Mouse (Mus musculus) liver, adult 2 months (tissue): ENCODE data around the gene Yy1. TPM values are rescaled to one million over a fixed set of nuclear protein-coding genes. Genes with fewer than 3 reads are reported as not detected.

Experiments
- DNase-seq: peaks from one replicate; pipeline ENCODE4 v3.0.0-alpha.2; 2011; ENCODE audit warnings: low read depth, low spot score; ENCODE audit errors: extremely low read depth
- H3K27ac ChIP-seq: fragments of 200-500 bp; replicated peaks from 2 replicates; pipeline ENCODE4 v1.5.1; 2012; ENCODE audit warnings: low read depth, mild to moderate bottlenecking, control low read depth, inconsistent platforms, low read length; ENCODE audit not compliant: insufficient read depth
- H3K27me3 ChIP-seq: fragments of 200-500 bp; 2 replicates; pipeline ENCODE4 v1.6.1; 2012; ENCODE audit warnings: mild to moderate bottlenecking, moderate library complexity, low read length, inconsistent platforms; ENCODE audit not compliant: control insufficient read depth, insufficient read depth
- H3K36me3 ChIP-seq: fragments of 200-500 bp; 2 replicates; pipeline ENCODE4 v1.6.1; 2012; ENCODE audit warnings: low read length, inconsistent platforms; ENCODE audit not compliant: control insufficient read depth, insufficient read depth
- H3K4me1 ChIP-seq: fragments of 200-500 bp; 2 replicates; pipeline ENCODE4 v1.6.1; 2011; ENCODE audit warnings: low read length; ENCODE audit not compliant: control insufficient read depth, insufficient read depth
- H3K4me3 ChIP-seq: fragments of 200-500 bp; 2 replicates; pipeline ENCODE4 v1.5.1; 2011; ENCODE audit warnings: low read depth, mild to moderate bottlenecking, control low read depth, low read length, moderate library complexity; ENCODE audit not compliant: insufficient read depth
- H3K79me2 ChIP-seq: fragments of 200-500 bp; 2 replicates; pipeline ENCODE4 v1.6.1; 2012; ENCODE audit warnings: inconsistent platforms, mild to moderate bottlenecking, low read length, moderate library complexity; ENCODE audit not compliant: control insufficient read depth, insufficient read depth
- H3K9ac ChIP-seq: fragments of 200-500 bp; 2 replicates; pipeline ENCODE4 v1.6.1; 2012; ENCODE audit warnings: low read depth, mild to moderate bottlenecking, control low read depth, inconsistent platforms, low read length
- CTCF ChIP-seq: fragments of 200-500 bp; IDR thresholded peaks from 2 replicates; pipeline ENCODE4 v1.5.1; 2011; ENCODE audit warnings: low read depth, low read length, control low read depth
- POLR2A ChIP-seq: fragments of 200-500 bp; IDR thresholded peaks from 2 replicates; pipeline ENCODE4 v1.6.1; 2011; ENCODE audit warnings: low read length, control low read depth; ENCODE audit not compliant: insufficient read depth; ENCODE audit errors: extremely low read depth
- WGBS: fragments of 180-500 bp; shearing (Covaris S2); methylation state at CpG from one replicate; pipeline ENCODE4 v1.1.7; 2018; 5-methylcytosine and 5-hydroxymethylcytosine counted together
- polyA plus RNA-seq: library from polyadenylated mRNA; depleted of rRNA; stranded (reverse); fragments of >200 nt; gene quantifications from 2 replicates; pipeline ENCODE4 v1.2.3, GENCODE M21; 2012
- total RNA-seq: library from RNA; depleted of rRNA; stranded (reverse); fragments of >200 nt; gene quantifications from 2 replicates; pipeline ENCODE4 v1.2.3, GENCODE M21; 2014

Gene Yy1
- total and polyA plus RNA-seq, 2 experiments = 10.3 to 19.6 TPM

- WGBS = 79% methylated on average over 2 of the region's 2 CpGs
- no peak overlapping the region for H3K4me3 ChIP-seq
- no peak for TF ChIP-seq POLR2A
- no peak for TF ChIP-seq CTCF
- H3K9ac ChIP-seq = no peak overlapping the region
- H3K27ac ChIP-seq = no peak overlapping the region
- no peak for DNase-seq
- peaks cover 7% of the 10 kb centered on the region; the same call in 1 of the 2 replicates for H3K79me2 ChIP-seq
- H3K27me3 ChIP-seq = no peaks in the 10 kb centered on the region
- peaks cover 8% of the 10 kb centered on the region; the same call in 1 of the 2 replicates for H3K4me1 ChIP-seq
- no peaks in the 10 kb centered on the region for H3K36me3 ChIP-seq
These were observed 5.4 kb upstream of the Yy1 start for GRCm38 (mm10) chr12:108787329-108787728.

DNA sequence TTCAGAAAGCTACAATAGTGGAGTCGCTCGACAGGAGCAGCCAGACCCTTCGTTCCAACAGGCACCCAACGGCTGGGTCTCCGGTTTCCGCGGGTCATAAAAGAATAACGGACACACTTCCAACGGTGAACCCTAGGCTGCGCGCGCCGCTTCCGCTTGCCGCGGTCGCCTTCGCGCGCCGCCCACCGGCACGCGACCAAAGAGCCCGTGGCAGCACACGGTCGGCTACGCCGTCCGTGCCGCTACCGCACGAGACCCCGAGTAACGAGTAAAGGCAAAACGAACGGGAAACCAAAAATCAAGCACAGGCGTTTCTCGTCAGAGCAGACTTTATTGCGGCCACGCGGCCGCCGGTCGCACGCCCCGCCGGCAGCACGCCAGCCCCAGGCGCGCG is 624 bp upstream of the Yy1 start:
- H3K4me3 ChIP-seq = peak overlapping the region; percentile 89
- peak overlapping the region; percentile 97 for H3K9ac ChIP-seq
- H3K27ac ChIP-seq = peak overlapping the region; percentile 94
- DNase-seq = peak; percentile 60
- TF ChIP-seq POLR2A (0 out of 2 replicates have a peak, but pooled peaks have one; percentile 17), CTCF (no peak)
- under 1% methylated on average over 51 of the region's 52 CpGs for WGBS
- no peaks in the 10 kb centered on the region for H3K27me3 ChIP-seq
- H3K79me2 ChIP-seq = peaks cover 16% of the 10 kb centered on the region
- no peaks in the 10 kb centered on the region for H3K36me3 ChIP-seq
- peaks cover 13% of the 10 kb centered on the region; the same call in 1 of the 2 replicates for H3K4me1 ChIP-seq

- peak overlapping the region; percentile 96 for H3K9ac ChIP-seq
- H3K27ac ChIP-seq = peak overlapping the region; percentile 89
- TF ChIP-seq CTCF (no peak), POLR2A (no peak)
- H3K27me3 ChIP-seq = no peaks in the 10 kb centered on the region
- WGBS = under 1% methylated on average over 68 of the region's 71 CpGs
- H3K79me2 ChIP-seq = peaks cover 19% of the 10 kb centered on the region
- no peak for DNase-seq
- H3K4me1 ChIP-seq = peaks cover 16% of the 10 kb centered on the region; the same call in 1 of the 2 replicates
- no peaks in the 10 kb centered on the region for H3K36me3 ChIP-seq
- H3K4me3 ChIP-seq = peak overlapping the region; percentile 98
These were observed 724 bp downstream of the Yy1 start for GRCm38 (mm10) chr12:108793453-108793941.

GRCm38 (mm10) chr12:108794078-108794711 is 1.4 kb downstream of the Yy1 start:
- H3K27ac ChIP-seq = peak overlapping the region; percentile 89
- TF ChIP-seq CTCF = no peak
- TF ChIP-seq POLR2A = peak; percentile 16; the same call in 1 of the 2 replicates
- peaks cover 16% of the 10 kb centered on the region; the same call in 1 of the 2 replicates for H3K4me1 ChIP-seq
- H3K79me2 ChIP-seq = peaks cover 21% of the 10 kb centered on the region
- DNase-seq = peak; percentile 71
- peak overlapping the region; percentile 98 for H3K4me3 ChIP-seq
- H3K27me3 ChIP-seq = no peaks in the 10 kb centered on the region
- H3K9ac ChIP-seq = peak overlapping the region; percentile 96
- WGBS = under 1% methylated on average over 89 of the region's 94 CpGs
- H3K36me3 ChIP-seq = no peaks in the 10 kb centered on the region

DNA sequence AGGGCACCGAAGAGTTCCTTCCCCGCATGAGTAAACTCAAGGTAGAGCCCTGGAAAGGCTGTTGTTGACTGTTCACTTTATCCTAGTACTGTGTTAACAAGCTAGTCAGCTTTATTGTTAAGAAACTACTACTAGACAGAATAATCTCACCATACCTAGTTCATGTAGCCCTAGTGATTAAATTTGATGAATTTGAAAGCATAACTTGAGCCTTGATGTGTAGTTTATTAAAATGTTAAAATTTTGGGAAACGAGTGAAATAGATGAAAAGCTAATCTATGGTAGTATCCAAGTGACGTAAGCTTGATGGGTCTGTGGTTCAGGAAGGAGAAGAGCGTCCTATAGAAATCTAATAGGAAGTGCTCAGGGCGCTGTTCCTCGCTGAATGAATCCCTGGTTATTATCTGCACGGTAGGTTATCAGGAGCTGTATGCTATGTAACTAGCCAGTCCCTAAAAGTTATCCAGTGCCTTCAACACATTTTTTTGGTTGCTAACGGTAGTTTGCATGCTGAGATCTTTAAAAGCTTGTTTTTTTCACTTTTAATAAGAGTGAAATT is 2.3 kb downstream of the Yy1 start:
- DNase-seq = no peak
- TF ChIP-seq POLR2A (no peak), CTCF (no peak)
- 4% methylated on average over 9 of the region's 9 CpGs for WGBS
- Histone ChIP-seq H3K36me3 (no peaks in the 10 kb centered on the region), H3K4me3 (peak overlapping the region; percentile 98), H3K27ac (peak overlapping the region; percentile 41; the same call in 1 of the 2 replicates), H3K79me2 (peaks cover 26% of the 10 kb centered on the region), H3K27me3 (no peaks in the 10 kb centered on the region), H3K4me1 (peaks cover 19% of the 10 kb centered on the region; the same call in 1 of the 2 replicates), H3K9ac (peak overlapping the region; percentile 69)

DNA sequence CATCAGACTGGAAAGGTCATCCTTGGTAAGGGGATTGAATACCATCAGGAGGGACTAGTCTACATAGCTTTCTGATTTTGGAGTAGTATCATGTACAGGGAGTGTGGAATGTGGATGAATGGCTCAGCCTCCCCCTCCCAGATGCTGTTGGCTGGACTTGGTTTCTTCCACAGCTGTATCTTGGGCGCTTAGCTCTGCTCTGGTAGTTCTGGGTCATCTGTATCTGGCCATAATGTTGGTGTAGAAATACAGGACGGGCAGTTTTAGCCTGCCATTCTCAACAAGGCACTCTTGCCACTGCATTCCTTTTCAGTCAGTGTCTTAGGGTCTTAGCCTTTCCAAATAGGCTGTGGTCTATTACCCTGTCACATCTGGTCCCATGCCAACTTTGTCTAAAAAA is 8.8 kb downstream of the Yy1 start:
- no peak for TF ChIP-seq POLR2A
- no peak for TF ChIP-seq CTCF
- no peaks in the 10 kb centered on the region for H3K27me3 ChIP-seq
- H3K4me1 ChIP-seq = peaks cover 37% of the 10 kb centered on the region
- WGBS = 76% methylated on average over 2 of the region's 2 CpGs
- peaks cover 62% of the 10 kb centered on the region for H3K79me2 ChIP-seq
- DNase-seq = no peak
- no peak overlapping the region for H3K27ac ChIP-seq
- peaks cover 4% of the 10 kb centered on the region; the same call in 1 of the 2 replicates for H3K36me3 ChIP-seq
- no peak overlapping the region for H3K4me3 ChIP-seq
- no peak overlapping the region for H3K9ac ChIP-seq
